Mouse (Mus musculus): Measurements from ENCODE around the gene Tpk1.

DNA sequence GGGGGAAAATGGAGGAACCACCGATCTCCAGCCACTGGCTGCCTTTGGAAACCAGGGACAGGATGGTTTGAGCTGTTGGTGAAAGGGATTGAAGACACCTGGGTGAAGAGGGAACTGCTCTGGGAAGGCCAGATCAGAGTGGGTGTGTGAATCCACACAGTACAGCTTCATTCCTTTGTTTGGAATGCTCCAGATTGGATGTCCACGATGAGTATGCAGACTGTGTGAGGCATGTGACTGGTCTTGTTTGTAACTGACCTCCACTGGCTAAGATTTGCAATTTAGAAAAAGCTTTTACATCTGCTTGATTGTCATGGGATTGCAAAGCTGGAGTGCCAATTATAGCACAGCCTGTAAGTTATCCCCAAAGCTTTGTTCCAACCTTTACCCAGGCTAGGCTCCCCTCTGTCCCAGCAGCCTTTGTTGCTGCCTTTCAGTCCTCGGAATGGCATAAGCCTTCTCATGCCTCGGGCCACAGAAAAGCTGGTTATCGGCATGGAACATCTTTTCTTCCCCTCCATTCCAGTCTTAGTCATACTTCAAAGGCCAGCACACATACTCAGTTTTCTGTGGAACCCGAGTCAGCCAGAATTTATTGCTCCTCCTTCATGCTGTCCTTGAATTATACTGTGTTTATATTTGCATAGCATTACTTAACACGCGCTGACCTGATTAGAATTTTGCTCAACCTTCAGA, 353.0 kb downstream of the Tpk1 start:
- TF ChIP-seq CTCF (IDR thresholded peaks at IDR 0.05 in 2 of 3, conservative IDR thresholded peaks at IDR 0.05 in 1 of 3; ENCODE audit: control insufficient read depth in 1 of 3, insufficient read depth in 1 of 3, low read depth in 2 of 3, low read length in 3 of 3, poor library complexity in 1 of 3, severe bottlenecking in 1 of 3), result no peak
- no peak for TF ChIP-seq ZNF384 (IDR thresholded peaks at IDR 0.05; ENCODE audit: low read depth, low read length)
- no peak for TF ChIP-seq MYC (IDR thresholded peaks at IDR 0.05; ENCODE audit: low read depth, low read length)
